Mouse (Mus musculus) MEL (cell line): ENCODE data around the gene Cdh15. TPM values are rescaled to one million over a fixed set of nuclear protein-coding genes. Genes with fewer than 3 reads are reported as not detected.

Experiments
- DNase-seq: peaks from one replicate; pipeline ENCODE4 v3.0.0; 2011; ENCODE audit warnings: low read depth, low spot score
- H3K27ac ChIP-seq: 2 replicates; pipeline ENCODE4 v1.5.1; 2012; ENCODE audit warnings: low read depth, mild to moderate bottlenecking, control low read depth, low read length, moderate library complexity; ENCODE audit not compliant: control insufficient read depth
- H3K27me3 ChIP-seq, 2 experiments: fragments of 150-350 bp in 1 of 2; sonication (generic) in 1 of 2; 2 replicates each; pipeline ENCODE4 v1.6.1; 2012; ENCODE audit warnings: low read length in 2 of 2, mild to moderate bottlenecking in 2 of 2, improper control_type of control experiment in 1 of 2, moderate library complexity in 1 of 2; ENCODE audit not compliant: insufficient read depth in 2 of 2, control insufficient read depth in 1 of 2
- H3K36me3 ChIP-seq, 2 experiments: 2 replicates each; pipeline ENCODE4 v1.6.1; 2012 to 2014; ENCODE audit warnings: low read length in 2 of 2, improper control_type of control experiment in 1 of 2, inconsistent platforms in 1 of 2, mild to moderate bottlenecking in 1 of 2; ENCODE audit not compliant: insufficient read depth in 2 of 2, control insufficient read depth in 1 of 2
- H3K4me1 ChIP-seq, 2 experiments: fragments of 150-350 bp in 1 of 2; sonication (generic) in 1 of 2; 2 replicates each; pipeline ENCODE4 v1.6.1; 2012; ENCODE audit warnings: low read length in 2 of 2, improper control_type of control experiment in 1 of 2, mild to moderate bottlenecking in 1 of 2; ENCODE audit not compliant: insufficient read depth in 2 of 2, control insufficient read depth in 1 of 2
- H3K4me3 ChIP-seq, 2 experiments: fragments of 150-350 bp in 1 of 2; sonication (generic) in 1 of 2; 2 replicates each; pipeline ENCODE4 v1.5.1; 2012; ENCODE audit warnings: low read depth in 2 of 2, low read length in 2 of 2, mild to moderate bottlenecking in 2 of 2, moderate library complexity in 2 of 2, control low read depth in 1 of 2, improper control_type of control experiment in 1 of 2; ENCODE audit not compliant: control insufficient read depth in 1 of 2, insufficient read depth in 1 of 2
- H3K79me2 ChIP-seq: 2 replicates; pipeline ENCODE4 v1.6.1; 2012; ENCODE audit warnings: mild to moderate bottlenecking, low read length, moderate library complexity; ENCODE audit not compliant: control insufficient read depth, poor library complexity, insufficient read depth
- H3K9ac ChIP-seq: 2 replicates; pipeline ENCODE4 v1.6.1; 2012; ENCODE audit warnings: low read depth, mild to moderate bottlenecking, control low read depth, low read length, moderate library complexity; ENCODE audit not compliant: control insufficient read depth, poor library complexity, severe bottlenecking
- H3K9me3 ChIP-seq: fragments of 150-350 bp; sonication (generic); replicated peaks from 2 replicates; pipeline ENCODE4 v1.6.1; 2012; ENCODE audit warnings: mild to moderate bottlenecking, low read length, improper control_type of control experiment, moderate library complexity; ENCODE audit not compliant: insufficient read depth
- CTCF ChIP-seq, 3 experiments: IDR thresholded peaks in 2 of 3; conservative IDR thresholded peaks in 1 of 3; 2 replicates each; pipeline ENCODE4 v1.5.1; 2011 to 2012; ENCODE audit warnings: low read length in 3 of 3, low read depth in 2 of 3, mild to moderate bottlenecking in 2 of 3, improper control_type of control experiment in 1 of 3, inconsistent platforms in 1 of 3, mixed read lengths in 1 of 3, moderate library complexity in 1 of 3; ENCODE audit not compliant: control insufficient read depth in 1 of 3, insufficient read depth in 1 of 3, poor library complexity in 1 of 3, severe bottlenecking in 1 of 3
- E2F4 ChIP-seq: IDR thresholded peaks from 2 replicates; pipeline ENCODE4 v1.6.1; 2011; ENCODE audit warnings: low read depth, low read length, improper control_type of control experiment, borderline replicate concordance
- ELF1 ChIP-seq: IDR thresholded peaks from 2 replicates; pipeline ENCODE4 v1.6.1; 2014; ENCODE audit warnings: low read depth, mild to moderate bottlenecking, inconsistent platforms, low read length, improper control_type of control experiment, moderate library complexity
- EP300 ChIP-seq, 2 experiments: IDR thresholded peaks; 2 replicates each; pipeline ENCODE4 v1.6.1; 2011; ENCODE audit warnings: improper control_type of control experiment in 2 of 2, low read length in 2 of 2, low read depth in 1 of 2, mild to moderate bottlenecking in 1 of 2
- JUND ChIP-seq: IDR thresholded peaks from 2 replicates; pipeline ENCODE4 v1.6.1; 2011; ENCODE audit warnings: low read depth, mild to moderate bottlenecking, improper control_type of control experiment, low read length
- MAX ChIP-seq: IDR thresholded peaks from 2 replicates; pipeline ENCODE4 v1.6.1; 2011; ENCODE audit warnings: low read length, improper control_type of control experiment
- NELFE ChIP-seq: IDR thresholded peaks from 2 replicates; pipeline ENCODE4 v1.6.1; 2011; ENCODE audit warnings: low read depth, low read length, improper control_type of control experiment
- POLR2A ChIP-seq, 2 experiments: IDR thresholded peaks; 2 replicates each; pipeline ENCODE4 v1.6.1; 2011 to 2012; ENCODE audit warnings: low read length in 2 of 2, mild to moderate bottlenecking in 2 of 2, control low read depth in 1 of 2, improper control_type of control experiment in 1 of 2, low read depth in 1 of 2, moderate library complexity in 1 of 2; ENCODE audit not compliant: control insufficient read depth in 1 of 2, insufficient read depth in 1 of 2, poor library complexity in 1 of 2
- POLR2AphosphoS2 ChIP-seq: IDR thresholded peaks from 2 replicates; pipeline ENCODE4 v1.6.1; 2011; ENCODE audit warnings: low read length, improper control_type of control experiment
- POLR2AphosphoS5 ChIP-seq: IDR thresholded peaks from 2 replicates; pipeline ENCODE4 v1.6.1; 2012; ENCODE audit warnings: low read depth, borderline replicate concordance, mild to moderate bottlenecking, inconsistent platforms, low read length, moderate library complexity, mixed read lengths
- RCOR1 ChIP-seq: IDR thresholded peaks from 2 replicates; pipeline ENCODE4 v1.6.1; 2012; ENCODE audit warnings: low read depth, mild to moderate bottlenecking, inconsistent platforms, low read length, improper control_type of control experiment
- TCF12 ChIP-seq: IDR thresholded peaks from 2 replicates; pipeline ENCODE4 v1.6.1; 2014; ENCODE audit warnings: low read depth, mild to moderate bottlenecking, inconsistent platforms, low read length, improper control_type of control experiment, moderate library complexity
- USF2 ChIP-seq, 2 experiments: IDR thresholded peaks; 2 replicates each; pipeline ENCODE4 v1.6.1; 2011 to 2012; ENCODE audit warnings: improper control_type of control experiment in 2 of 2, low read length in 2 of 2, borderline replicate concordance in 1 of 2, inconsistent platforms in 1 of 2, low read depth in 1 of 2, mild to moderate bottlenecking in 1 of 2; ENCODE audit not compliant: insufficient read depth in 1 of 2
- ZC3H11A ChIP-seq: IDR thresholded peaks from 2 replicates; pipeline ENCODE4 v1.6.1; 2012; ENCODE audit warnings: low read depth, mild to moderate bottlenecking, inconsistent platforms, low read length, improper control_type of control experiment
- ZKSCAN1 ChIP-seq: IDR thresholded peaks from 2 replicates; pipeline ENCODE4 v1.6.1; 2012; ENCODE audit warnings: low read depth, mild to moderate bottlenecking, inconsistent platforms, low read length, improper control_type of control experiment, moderate library complexity
- ZNF384 ChIP-seq: IDR thresholded peaks from 2 replicates; pipeline ENCODE4 v1.6.1; 2012; ENCODE audit warnings: low read depth, mild to moderate bottlenecking, inconsistent platforms, low read length, improper control_type of control experiment
- polyA plus RNA-seq, 2 experiments: library from polyadenylated mRNA; stranded (reverse) in 1 of 2; unstranded in 1 of 2; fragments of >175 nt in 1 of 2; fragments of >200 nt in 1 of 2; gene quantifications; 2 replicates each; pipeline versions ENCODE4 v1.2.1 to v1.2.4; 2012; ENCODE audit warnings: low replicate concordance in 2 of 2, low read depth in 1 of 2; ENCODE audit not compliant: insufficient read length in 2 of 2, insufficient read depth in 1 of 2, missing spikeins in 1 of 2
- total RNA-seq: library from RNA; depleted of rRNA; stranded (reverse); fragments of 300-350 nt; gene quantifications from 2 replicates; pipeline ENCODE4 v1.2.3, GENCODE M21; 2012

Cdh15 gene
- total and polyA plus RNA-seq, 3 experiments: 0.08 to 0.71 TPM; not detected in 1

DNA sequence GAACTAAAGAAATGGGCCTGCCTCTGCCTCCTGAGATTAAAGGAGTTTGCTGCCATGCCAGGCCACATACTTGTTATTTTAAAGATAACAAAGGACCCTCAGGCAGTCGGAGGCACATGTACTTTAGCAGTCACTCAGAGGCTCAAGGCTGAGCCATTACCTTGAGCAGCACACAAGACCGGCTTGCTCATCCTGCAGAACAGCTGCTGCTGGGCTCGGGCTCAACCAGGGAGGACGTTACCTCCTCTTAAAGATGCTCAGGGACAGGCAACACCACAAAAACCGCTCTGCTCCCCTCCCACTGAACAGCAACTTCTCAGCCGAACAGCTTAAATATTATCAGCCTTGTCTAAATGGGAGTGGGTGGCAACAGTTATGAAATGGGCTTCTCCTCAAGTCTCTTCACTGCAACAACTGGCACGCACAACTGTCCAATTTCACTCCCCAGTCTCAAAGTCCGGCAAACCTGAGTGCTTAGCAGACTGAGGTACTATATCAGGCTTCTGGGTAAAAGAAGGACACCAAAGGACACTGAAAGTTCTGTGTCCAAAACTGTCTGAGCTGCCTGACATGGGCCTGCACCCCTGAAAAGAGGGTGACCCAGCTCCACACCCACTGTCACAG, 54.2 kb downstream of the Cdh15 start:
- H3K4me1 ChIP-seq: peaks cover 10 to 12% of the 10 kb centered on the region in 2 experiments
- TF ChIP-seq RCOR1 (no peak), CTCF (IDR thresholded peaks at IDR 0.05 in 2 of 3, conservative IDR thresholded peaks at IDR 0.05 in 1 of 3; ENCODE audit: control insufficient read depth in 1 of 3, insufficient read depth in 1 of 3, low read depth in 2 of 3, low read length in 3 of 3, poor library complexity in 1 of 3, severe bottlenecking in 1 of 3) (no peak), ZNF384 (no peak), TCF12 (no peak), EP300 (IDR thresholded peaks at IDR 0.05; ENCODE audit: low read depth in 1 of 2, low read length in 2 of 2) (no peak), E2F4 (no peak), POLR2AphosphoS2 (no peak), NELFE (no peak)

DNA sequence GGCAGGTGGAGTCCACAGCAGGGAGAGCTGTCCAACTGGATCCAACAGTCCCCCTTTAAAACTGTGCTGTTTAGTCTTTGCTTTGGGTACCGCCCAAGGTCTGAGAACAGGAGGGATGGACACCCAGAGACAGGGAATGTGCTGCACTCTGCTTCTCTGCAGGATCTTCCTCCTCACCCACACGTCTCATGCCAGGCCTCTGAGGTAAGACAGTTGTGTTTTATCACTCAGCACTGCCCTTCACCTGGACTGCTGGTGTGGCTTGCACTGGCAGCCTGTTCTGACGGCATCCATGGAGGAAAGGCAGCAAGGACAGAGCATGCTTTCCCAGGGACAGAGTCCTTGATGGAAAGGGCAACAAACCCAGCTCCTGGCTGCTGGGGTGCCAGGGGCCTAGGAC, 54.8 kb downstream of the Cdh15 start:
- Histone ChIP-seq H3K79me2 (peaks cover 17% of the 10 kb centered on the region), H3K27ac (no peak overlapping the region), H3K4me3 (no peak overlapping the region)
- TF ChIP-seq ZC3H11A (no peak), USF2 (IDR thresholded peaks at IDR 0.05; ENCODE audit: borderline replicate concordance in 1 of 2, insufficient read depth in 1 of 2, low read depth in 1 of 2, low read length in 2 of 2) (no peak), POLR2AphosphoS5 (no peak), POLR2A (IDR thresholded peaks at IDR 0.05; ENCODE audit: control insufficient read depth in 1 of 2, insufficient read depth in 1 of 2, low read depth in 1 of 2, low read length in 2 of 2, poor library complexity in 1 of 2) (no peak), MAX (no peak), NELFE (no peak), ELF1 (no peak), E2F4 (no peak), JUND (no peak), ZKSCAN1 (no peak)
- TF ChIP-seq, all 39 proteins: peak for 0
- Histone ChIP-seq H3K4me1 (peaks cover 10 to 14% of the 10 kb centered on the region in 2 experiments), H3K9ac (no peak overlapping the region), H3K9me3 (no peaks in the 10 kb centered on the region), H3K27me3 (no peaks in the 10 kb centered on the region), H3K36me3 (peaks cover 21 to 26% of the 10 kb centered on the region in 2 experiments)
- no peak for DNase-seq

More for the DNA sequence above, 54.2 kb downstream of the Cdh15 start:
- H3K9ac ChIP-seq: no peak overlapping the region
- no peak for DNase-seq
- H3K27ac ChIP-seq: no peak overlapping the region
- H3K9me3 ChIP-seq: no peaks in the 10 kb centered on the region
- H3K27me3 ChIP-seq: no peaks in the 10 kb centered on the region
- H3K4me3 ChIP-seq: no peak overlapping the region
- H3K79me2 ChIP-seq: peaks cover 17% of the 10 kb centered on the region
- peaks cover 19 to 31% of the 10 kb centered on the region in 2 experiments for H3K36me3 ChIP-seq
